Mouse (Mus musculus) cerebellum, adult 2 months (tissue): ENCODE results near the gene Ppfibp2.

Experiments
- CTCF ChIP-seq: fragments of 200-500 bp; IDR thresholded peaks from 2 replicates; pipeline ENCODE4 v1.5.1; 2011; ENCODE audit warnings: low read depth, mild to moderate bottlenecking, control low read depth, low read length, moderate library complexity, borderline replicate concordance; ENCODE audit not compliant: insufficient read depth
- POLR2A ChIP-seq: fragments of 200-500 bp; IDR thresholded peaks from 2 replicates; pipeline ENCODE4 v1.6.1; 2011; ENCODE audit warnings: low read length, control low read depth, borderline replicate concordance; ENCODE audit not compliant: insufficient read depth

- TF ChIP-seq CTCF (no peak), POLR2A (no peak)
Measured at GRCm38 (mm10) chr7:107685238-107685954, 90.4 kb downstream of the Ppfibp2 start.
